12 mouse cellular contexts compared by ENCODE assay signal in the genomic region with DNA sequence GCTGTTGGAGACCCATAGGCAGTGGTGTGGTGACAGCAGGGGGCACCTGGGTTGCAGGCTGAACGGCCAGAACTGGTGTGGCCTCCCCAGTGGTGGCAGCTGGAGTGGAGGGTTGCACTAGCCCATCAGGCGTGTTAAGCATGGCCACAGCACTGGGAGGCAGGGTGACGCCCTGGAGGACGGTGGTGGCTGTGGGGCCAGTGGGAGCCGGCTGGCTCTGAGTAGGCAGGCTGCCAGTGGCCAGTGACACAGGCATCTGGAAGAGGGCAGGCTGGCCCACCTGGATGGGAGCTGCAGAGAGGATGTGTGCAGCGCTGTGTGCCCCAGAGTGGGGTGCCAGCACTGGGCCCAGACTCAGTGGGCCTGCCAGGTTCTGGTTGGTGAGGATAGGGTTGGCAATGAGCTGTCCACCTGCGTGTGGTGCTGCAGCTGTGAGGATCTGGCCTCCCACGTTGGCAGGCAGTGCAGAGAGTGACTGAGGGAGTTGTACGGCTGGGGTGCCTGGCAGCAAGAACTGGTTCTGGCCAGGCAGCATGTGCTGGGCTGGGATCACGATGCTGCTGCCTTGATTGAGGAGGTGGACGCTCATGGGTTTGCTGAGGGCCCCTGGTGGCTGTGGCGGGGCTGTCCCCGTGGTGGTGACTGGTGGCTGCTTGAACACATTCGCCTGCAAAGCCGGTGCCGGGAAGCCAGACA. TPM values are rescaled to one million over a fixed set of nuclear protein-coding genes. Genes with fewer than 3 reads are reported as not detected.
A peak's percentile ranks its signal among the peaks of the same experiment; 100 is the strongest.
DNase-seq lines count a peak whose midpoint lies in the region; ATAC-seq and TF ChIP-seq lines count a peak whose summit lies in the region.
"Had no signal": no experiment of that assay in that cellular context is flagged by ENCODE, and none has a peak within 500 bp of the region (broad histone marks: within the 10 kb centered on the region; RNA-seq: fewer than 3 reads in every experiment).

No protein-coding gene starts in this region.

- TF ChIP-seq CTCF in midbrain, postnatal 0 days (IDR thresholded peaks at IDR 0.05), result no peak

- intact Hi-C loops in left cerebral cortex, postnatal 4 days (cut with DNase I), result no loop called here

- no peaks in the 10 kb centered on the region for H3K4me1 ChIP-seq in forebrain, embryonic 15.5 days
- no peaks in the 10 kb centered on the region for H3K4me1 ChIP-seq in forebrain, embryonic 11.5 days (replicated peaks; ENCODE audit: control insufficient read depth, insufficient read depth, low read length)
- no peaks in the 10 kb centered on the region for H3K4me1 ChIP-seq in midbrain, postnatal 0 days (ENCODE audit: insufficient read depth, low read length)
- no peaks in the 10 kb centered on the region for H3K4me1 ChIP-seq in midbrain, embryonic 15.5 days
- H3K4me1 ChIP-seq in limb, embryonic 15.5 days, result no peaks in the 10 kb centered on the region

- ATAC-seq in forebrain, embryonic 15.5 days (replicated peaks), result 0 out of 2 replicates have a peak, but pooled peaks have one; percentile 24
- ATAC-seq in forebrain, embryonic 11.5 days (replicated peaks; ENCODE audit: low FRiP score), result no peak
- peak; percentile 25; the same call in 1 of the 2 replicates for ATAC-seq in midbrain, postnatal 0 days (ENCODE audit: low FRiP score)
- ATAC-seq in midbrain, embryonic 15.5 days (replicated peaks), result no peak; the same call in 1 of the 2 replicates
- peak; percentile 49; the same call in 1 of the 2 replicates for ATAC-seq in limb, embryonic 15.5 days (ENCODE audit: insufficient number of reproducible peaks, low FRiP score, low TSS enrichment, low read depth)
- ATAC-seq: intestine, embryonic 16.5 days had no signal

- 97% methylated on average over 16 of the region's 16 CpGs for WGBS in forebrain, embryonic 15.5 days
- WGBS in forebrain, embryonic 11.5 days, result 97% methylated on average over 16 of the region's 16 CpGs
- WGBS in midbrain, postnatal 0 days, result 95% methylated on average over 16 of the region's 16 CpGs
- 94% methylated on average over 16 of the region's 16 CpGs for WGBS in midbrain, embryonic 15.5 days
- 93% methylated on average over 16 of the region's 16 CpGs for WGBS in limb, embryonic 15.5 days

- peaks cover 63% of the 10 kb centered on the region for H3K36me3 ChIP-seq in forebrain, embryonic 15.5 days
- H3K36me3 ChIP-seq in forebrain, embryonic 11.5 days (ENCODE audit: control insufficient read depth, insufficient read depth, low read length), result peaks cover 12% of the 10 kb centered on the region
- H3K36me3 ChIP-seq in midbrain, postnatal 0 days (ENCODE audit: insufficient read depth, low read length), result peaks cover 43% of the 10 kb centered on the region
- peaks cover 35% of the 10 kb centered on the region for H3K36me3 ChIP-seq in midbrain, embryonic 15.5 days (replicated peaks)
- peaks cover 71% of the 10 kb centered on the region for H3K36me3 ChIP-seq in limb, embryonic 15.5 days

- H3K27ac ChIP-seq in forebrain, embryonic 15.5 days (replicated peaks), result no peak overlapping the region
- H3K27ac ChIP-seq in forebrain, embryonic 11.5 days (ENCODE audit: low read depth, low read length), result no peak overlapping the region
- no peak overlapping the region for H3K27ac ChIP-seq in midbrain, postnatal 0 days (ENCODE audit: low read depth, low read length)
- H3K27ac ChIP-seq in midbrain, embryonic 15.5 days, result no peak overlapping the region
- no peak overlapping the region for H3K27ac ChIP-seq in limb, embryonic 15.5 days
- H3K27ac ChIP-seq: stomach, postnatal 0 days had no signal

- no peaks in the 10 kb centered on the region for H3K27me3 ChIP-seq in forebrain, embryonic 15.5 days
- H3K27me3 ChIP-seq in forebrain, embryonic 11.5 days (ENCODE audit: control insufficient read depth, insufficient read depth, low read length), result no peaks in the 10 kb centered on the region
- no peaks in the 10 kb centered on the region for H3K27me3 ChIP-seq in midbrain, postnatal 0 days (ENCODE audit: insufficient read depth, low read length)
- no peaks in the 10 kb centered on the region for H3K27me3 ChIP-seq in midbrain, embryonic 15.5 days (replicated peaks)
- no peaks in the 10 kb centered on the region for H3K27me3 ChIP-seq in limb, embryonic 15.5 days

- H3K9me3 ChIP-seq in forebrain, embryonic 15.5 days, result no peaks in the 10 kb centered on the region
- H3K9me3 ChIP-seq in forebrain, embryonic 11.5 days (ENCODE audit: control insufficient read depth, low read length), result no peaks in the 10 kb centered on the region
- H3K9me3 ChIP-seq in midbrain, postnatal 0 days (ENCODE audit: low read length), result no peaks in the 10 kb centered on the region
- H3K9me3 ChIP-seq in midbrain, embryonic 15.5 days, result no peaks in the 10 kb centered on the region
- no peaks in the 10 kb centered on the region for H3K9me3 ChIP-seq in limb, embryonic 15.5 days

- DNase-seq in forebrain, embryonic 11.5 days (ENCODE audit: low spot score), result no peak
- peak; percentile 41 to 56 for DNase-seq in left cerebral cortex, adult 18-20 months (ENCODE audit: low spot score in 2 of 2)
- DNase-seq in left cerebral cortex, postnatal 4 days, result no peak
- DNase-seq in midbrain, postnatal 0 days (ENCODE audit: low spot score), result no peak
- no peak for DNase-seq in heart, adult 9 months (ENCODE audit: low spot score in 2 of 2)
- DNase-seq: lung, postnatal 4 days; right cerebral cortex, postnatal 4 days had no signal

- no peak overlapping the region for H3K4me3 ChIP-seq in forebrain, embryonic 15.5 days
- no peak overlapping the region for H3K4me3 ChIP-seq in forebrain, embryonic 11.5 days (ENCODE audit: low read depth, low read length)
- H3K4me3 ChIP-seq in midbrain, postnatal 0 days (ENCODE audit: low read depth, low read length), result no peak overlapping the region
- H3K4me3 ChIP-seq in midbrain, embryonic 15.5 days, result no peak overlapping the region
- no peak overlapping the region for H3K4me3 ChIP-seq in limb, embryonic 15.5 days

- H3K4me2 ChIP-seq in forebrain, embryonic 15.5 days (replicated peaks), result no peak overlapping the region
- no peak overlapping the region for H3K4me2 ChIP-seq in forebrain, embryonic 11.5 days (ENCODE audit: low read depth, low read length, severe bottlenecking)
- H3K4me2 ChIP-seq in midbrain, postnatal 0 days (ENCODE audit: low read depth, low read length, poor library complexity, severe bottlenecking), result no peak overlapping the region
- H3K4me2 ChIP-seq in midbrain, embryonic 15.5 days, result no peak overlapping the region
- no peak overlapping the region for H3K4me2 ChIP-seq in limb, embryonic 15.5 days

- no peak overlapping the region for H3K9ac ChIP-seq in forebrain, embryonic 15.5 days (replicated peaks)
- no peak overlapping the region for H3K9ac ChIP-seq in forebrain, embryonic 11.5 days (ENCODE audit: low read length)
- H3K9ac ChIP-seq in midbrain, postnatal 0 days (replicated peaks; ENCODE audit: low read length, poor library complexity, severe bottlenecking), result no peak overlapping the region
- no peak overlapping the region for H3K9ac ChIP-seq in midbrain, embryonic 15.5 days
- no peak overlapping the region for H3K9ac ChIP-seq in limb, embryonic 15.5 days

RNA-seq across cellular contexts. Expression of a gene that starts 20.4 kb away (rescaled TPM):
- polyA plus RNA-seq in forebrain, embryonic 15.5 days (2015; fragmentation: Nextera tagmentation; extraction: Ambion mirVana), result 3.7 and 5.0 TPM in 2 replicates
- polyA plus RNA-seq in forebrain, embryonic 11.5 days (2014; fragmentation: Nextera tagmentation; extraction: Ambion mirVana), result 10.4 and 11.3 TPM in 2 replicates
- 1 to 10 TPM; 4.5 to 6.1 TPM for total RNA-seq in left cerebral cortex, adult 18-20 months (2021)
- 1 to 10 TPM; 6.2 to 6.7 TPM for total RNA-seq in left cerebral cortex, postnatal 4 days (2021)
- total RNA-seq in midbrain, postnatal 0 days (2014; rRNA removed), result 5.6 and 5.9 TPM in 2 replicates
- polyA plus RNA-seq in midbrain, postnatal 0 days (2015; fragmentation: Nextera tagmentation; extraction: Ambion mirVana), result 3.9 and 4.3 TPM in 2 replicates
- 4.6 and 5.8 TPM in 2 replicates for polyA plus RNA-seq in midbrain, embryonic 15.5 days (2015; fragmentation: Nextera tagmentation; extraction: Ambion mirVana)
- 62.8 and 71.1 TPM in 2 replicates for polyA plus RNA-seq in limb, embryonic 15.5 days (2015; fragmentation: Nextera tagmentation; extraction: Ambion mirVana)

RNA-seq across cellular contexts. Expression of a gene that starts 41.9 kb away (rescaled TPM):
- polyA plus RNA-seq in forebrain, embryonic 15.5 days (2015; fragmentation: Nextera tagmentation; extraction: Ambion mirVana), result 144 and 150 TPM in 2 replicates
- 169 and 174 TPM in 2 replicates for polyA plus RNA-seq in forebrain, embryonic 11.5 days (2014; fragmentation: Nextera tagmentation; extraction: Ambion mirVana)
- total RNA-seq in left cerebral cortex, adult 18-20 months (2021), result 100 to 1,000 TPM; 116 to 129 TPM
- total RNA-seq in left cerebral cortex, postnatal 4 days (2021), result 100 to 1,000 TPM; 110 to 112 TPM
- total RNA-seq in midbrain, postnatal 0 days (2014; rRNA removed), result 82.8 and 104 TPM in 2 replicates
- polyA plus RNA-seq in midbrain, postnatal 0 days (2015; fragmentation: Nextera tagmentation; extraction: Ambion mirVana), result 128 and 143 TPM in 2 replicates
- polyA plus RNA-seq in midbrain, embryonic 15.5 days (2015; fragmentation: Nextera tagmentation; extraction: Ambion mirVana), result 114 and 126 TPM in 2 replicates
- 196 and 208 TPM in 2 replicates for polyA plus RNA-seq in limb, embryonic 15.5 days (2015; fragmentation: Nextera tagmentation; extraction: Ambion mirVana)

RNA-seq across cellular contexts. Expression of a gene that starts 59.9 kb away (rescaled TPM):
- 10.1 and 10.7 TPM in 2 replicates for polyA plus RNA-seq in forebrain, embryonic 15.5 days (2015; fragmentation: Nextera tagmentation; extraction: Ambion mirVana)
- polyA plus RNA-seq in forebrain, embryonic 11.5 days (2014; fragmentation: Nextera tagmentation; extraction: Ambion mirVana), result 10.9 and 11.6 TPM in 2 replicates
- total RNA-seq in left cerebral cortex, adult 18-20 months (2021), result 10 to 100 TPM; 11.8 to 13.9 TPM
- 10 to 100 TPM; 25.3 to 25.8 TPM for total RNA-seq in left cerebral cortex, postnatal 4 days (2021)
- total RNA-seq in midbrain, postnatal 0 days (2014; rRNA removed), result 6.3 and 7.0 TPM in 2 replicates
- polyA plus RNA-seq in midbrain, postnatal 0 days (2015; fragmentation: Nextera tagmentation; extraction: Ambion mirVana), result 3.1 and 4.1 TPM in 2 replicates
- 9.2 TPM in 2 replicates for polyA plus RNA-seq in midbrain, embryonic 15.5 days (2015; fragmentation: Nextera tagmentation; extraction: Ambion mirVana)
- 7.2 and 7.5 TPM in 2 replicates for polyA plus RNA-seq in limb, embryonic 15.5 days (2015; fragmentation: Nextera tagmentation; extraction: Ambion mirVana)

Comparison
In these comparisons a context has a peak if more than half of its experiments do, and no peak if none do; other contexts are left out.
1. ATAC-seq: peak in forebrain, embryonic 15.5 days (single experiment), midbrain, postnatal 0 days (single experiment) and limb, embryonic 15.5 days (single experiment); none in forebrain, embryonic 11.5 days (single experiment) and midbrain, embryonic 15.5 days (single experiment).
2. DNase-seq: peak in left cerebral cortex, adult 18-20 months (2 of 2); none in forebrain, embryonic 11.5 days (single experiment), left cerebral cortex, postnatal 4 days (single experiment), midbrain, postnatal 0 days (single experiment) and heart, adult 9 months (0 of 2).